Mouse (Mus musculus): ENCODE data around the gene Timp2.

DNA sequence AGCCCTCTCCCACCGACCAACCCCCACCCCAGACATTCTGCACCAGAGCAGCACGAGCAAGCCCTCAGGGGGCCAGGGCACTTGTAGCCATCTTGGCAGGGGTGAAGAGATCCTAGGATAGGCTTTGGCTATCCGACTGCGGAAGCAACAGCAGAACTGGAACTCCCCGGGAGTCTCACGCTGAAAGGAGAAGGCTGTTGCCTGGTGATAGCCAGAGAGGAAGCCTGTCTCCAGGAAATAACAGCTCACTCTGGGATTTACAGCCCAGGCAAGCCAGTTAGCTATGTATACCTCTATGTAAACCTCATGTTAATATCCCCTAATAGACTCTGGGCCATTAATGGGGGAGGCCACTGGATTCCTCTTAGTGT, 45.0 kb upstream of the Timp2 start:
- peak; percentile 60; the same call in 1 of the 3 replicates for TF ChIP-seq GATA1 (IDR thresholded peaks at IDR 0.05; ENCODE audit: borderline replicate concordance, low read length)
- no peak for TF ChIP-seq FLI1 (IDR thresholded peaks at IDR 0.05; ENCODE audit: low read length)
